13 mouse cellular contexts compared by ENCODE assay signal in the genomic region with DNA sequence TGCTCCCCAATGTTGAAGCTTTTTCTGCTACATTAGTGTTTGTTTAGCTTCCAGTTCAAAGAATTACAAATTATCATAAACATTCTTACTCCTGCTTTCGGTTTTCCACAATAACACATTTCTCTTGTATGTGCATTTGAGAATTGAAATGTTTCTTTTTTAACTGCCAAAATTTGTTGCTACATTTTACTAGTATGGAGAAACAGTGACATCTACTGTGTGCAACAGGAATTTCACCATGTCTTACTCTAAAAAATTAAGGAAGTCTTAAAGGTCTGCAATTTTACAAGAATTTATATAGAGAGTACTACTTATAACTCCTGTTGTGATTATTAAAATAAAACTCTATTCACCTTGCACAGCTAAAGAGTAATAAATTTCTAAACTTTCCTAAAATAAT.
DNase-seq lines count a peak whose midpoint lies in the region; ATAC-seq and TF ChIP-seq lines count a peak whose summit lies in the region.
"Had no signal": no experiment of that assay in that cellular context is flagged by ENCODE, and none has a peak within 500 bp of the region (broad histone marks: within the 10 kb centered on the region; RNA-seq: fewer than 3 reads in every experiment).

No protein-coding gene starts in this region.

- H3K27me3 ChIP-seq in hindbrain, postnatal 0 days (ENCODE audit: insufficient read depth, low read length), result no peaks in the 10 kb centered on the region
- H3K27me3 ChIP-seq in hindbrain, embryonic 12.5 days, result no peaks in the 10 kb centered on the region
- H3K27me3 ChIP-seq in midbrain, embryonic 14.5 days (ENCODE audit: control insufficient read depth, insufficient read depth, low read length), result no peaks in the 10 kb centered on the region
- H3K27me3 ChIP-seq in midbrain, embryonic 10.5 days (ENCODE audit: low read depth, poor library complexity, severe bottlenecking), result no peaks in the 10 kb centered on the region
- H3K27me3 ChIP-seq: forebrain, embryonic 15.5 days; hindbrain, embryonic 15.5 days had no signal

- no peak overlapping the region for H3K9ac ChIP-seq in hindbrain, postnatal 0 days (replicated peaks; ENCODE audit: low read length)
- H3K9ac ChIP-seq in hindbrain, embryonic 12.5 days, result no peak overlapping the region
- H3K9ac ChIP-seq in midbrain, embryonic 14.5 days (replicated peaks; ENCODE audit: low read length), result no peak overlapping the region
- H3K9ac ChIP-seq: forebrain, embryonic 15.5 days; hindbrain, embryonic 15.5 days; liver, embryonic 14.5 days had no signal

- 77% methylated on average over 1 of the region's 1 CpGs for WGBS in hindbrain, postnatal 0 days
- WGBS in hindbrain, embryonic 12.5 days, result 75% methylated on average over 1 of the region's 1 CpGs
- WGBS in midbrain, embryonic 14.5 days, result 73% methylated on average over 1 of the region's 1 CpGs
- 81% methylated on average over 1 of the region's 1 CpGs for WGBS in midbrain, embryonic 10.5 days

- H3K9me3 ChIP-seq in hindbrain, postnatal 0 days (ENCODE audit: low read length), result no peaks in the 10 kb centered on the region
- H3K9me3 ChIP-seq in hindbrain, embryonic 12.5 days (replicated peaks), result no peaks in the 10 kb centered on the region
- no peaks in the 10 kb centered on the region for H3K9me3 ChIP-seq in midbrain, embryonic 14.5 days (ENCODE audit: control insufficient read depth, low read length)
- H3K9me3 ChIP-seq in midbrain, embryonic 10.5 days (replicated peaks), result no peaks in the 10 kb centered on the region
- H3K9me3 ChIP-seq: forebrain, embryonic 15.5 days; hindbrain, embryonic 15.5 days had no signal

- peak; percentile 65 for TF ChIP-seq CTCF in hindbrain, postnatal 0 days (IDR thresholded peaks at IDR 0.05; ENCODE audit: low read depth)

- ATAC-seq in hindbrain, postnatal 0 days, result no peak
- ATAC-seq in hindbrain, embryonic 12.5 days (ENCODE audit: low FRiP score), result no peak
- no peak for ATAC-seq in midbrain, embryonic 14.5 days (ENCODE audit: low FRiP score, low TSS enrichment)
- ATAC-seq: forebrain, embryonic 15.5 days; midbrain, embryonic 16.5 days had no signal

- no peak overlapping the region for H3K27ac ChIP-seq in hindbrain, postnatal 0 days
- no peak overlapping the region for H3K27ac ChIP-seq in hindbrain, embryonic 12.5 days
- H3K27ac ChIP-seq in midbrain, embryonic 14.5 days (replicated peaks; ENCODE audit: low read depth, low read length), result no peak overlapping the region
- H3K27ac ChIP-seq in midbrain, embryonic 10.5 days (replicated peaks), result no peak overlapping the region
- H3K27ac ChIP-seq: forebrain, embryonic 15.5 days; hindbrain, embryonic 15.5 days; liver, embryonic 14.5 days had no signal

- H3K4me3 ChIP-seq in hindbrain, postnatal 0 days (ENCODE audit: low read length), result no peak overlapping the region
- no peak overlapping the region for H3K4me3 ChIP-seq in hindbrain, embryonic 12.5 days
- H3K4me3 ChIP-seq in midbrain, embryonic 14.5 days (replicated peaks; ENCODE audit: low read depth, low read length), result no peak overlapping the region
- no peak overlapping the region for H3K4me3 ChIP-seq in midbrain, embryonic 10.5 days
- H3K4me3 ChIP-seq: forebrain, embryonic 15.5 days; hindbrain, embryonic 15.5 days had no signal

- peak; percentile 52 for DNase-seq in hindbrain, postnatal 0 days (ENCODE audit: low spot score)
- peak; percentile 45 for DNase-seq in midbrain, embryonic 14.5 days
- DNase-seq in midbrain, embryonic 10.5 days (ENCODE audit: low spot score), result no peak
- peak; percentile 19 for DNase-seq in ZHBTc4 (ENCODE audit: low read depth, low spot score)
- DNase-seq in layer of hippocampus, adult 9-11 months, result no peak
- DNase-seq in testis, postnatal 10 days (ENCODE audit: low spot score), result no peak
- DNase-seq: layer of hippocampus, postnatal 36 days; thymus, adult 18-20 months had no signal

- H3K4me2 ChIP-seq in hindbrain, postnatal 0 days (ENCODE audit: low read depth, low read length), result no peak overlapping the region
- H3K4me2 ChIP-seq in hindbrain, embryonic 12.5 days (replicated peaks), result no peak overlapping the region
- no peak overlapping the region for H3K4me2 ChIP-seq in midbrain, embryonic 14.5 days (ENCODE audit: low read length)
- H3K4me2 ChIP-seq: forebrain, embryonic 15.5 days; hindbrain, embryonic 15.5 days had no signal

- H3K36me3 ChIP-seq in hindbrain, postnatal 0 days (ENCODE audit: insufficient read depth, low read length), result no peaks in the 10 kb centered on the region
- no peaks in the 10 kb centered on the region for H3K36me3 ChIP-seq in hindbrain, embryonic 12.5 days
- H3K36me3 ChIP-seq in midbrain, embryonic 14.5 days (ENCODE audit: control insufficient read depth, insufficient read depth, low read length), result no peaks in the 10 kb centered on the region
- H3K36me3 ChIP-seq in midbrain, embryonic 10.5 days, result no peaks in the 10 kb centered on the region
- H3K36me3 ChIP-seq: forebrain, embryonic 15.5 days; hindbrain, embryonic 15.5 days had no signal

- no peaks in the 10 kb centered on the region for H3K4me1 ChIP-seq in hindbrain, postnatal 0 days (ENCODE audit: insufficient read depth, low read length)
- H3K4me1 ChIP-seq in hindbrain, embryonic 12.5 days, result no peaks in the 10 kb centered on the region
- H3K4me1 ChIP-seq in midbrain, embryonic 14.5 days (ENCODE audit: control insufficient read depth, insufficient read depth, low read length), result no peaks in the 10 kb centered on the region
- no peaks in the 10 kb centered on the region for H3K4me1 ChIP-seq in midbrain, embryonic 10.5 days
- H3K4me1 ChIP-seq: forebrain, embryonic 15.5 days; hindbrain, embryonic 15.5 days had no signal

Comparison
In these comparisons a context has a peak if more than half of its experiments do, and no peak if none do; other contexts are left out.
1. DNase-seq: peak in hindbrain, postnatal 0 days (single experiment), midbrain, embryonic 14.5 days (single experiment) and ZHBTc4 (single experiment); none in midbrain, embryonic 10.5 days (single experiment), layer of hippocampus, adult 9-11 months (single experiment) and testis, postnatal 10 days (single experiment).